Mouse (Mus musculus) limb, embryonic 10.5 days (tissue): Measurements from ENCODE around the gene Tnik. TPM values are rescaled to one million over a fixed set of nuclear protein-coding genes. Genes with fewer than 3 reads are reported as not detected.

Experiments
- DNase-seq: peaks from one replicate; pipeline ENCODE4 v3.0.0-alpha.2; 2017; ENCODE audit warnings: low spot score
- H3K27ac ChIP-seq: fragments of 300-500 bp; sonication (generic); 2 replicates; pipeline ENCODE4 v1.5.1; 2016; ENCODE audit warnings: mild to moderate bottlenecking
- H3K27me3 ChIP-seq: fragments of 300-500 bp; sonication (generic); 2 replicates; pipeline ENCODE4 v1.6.1; 2016; ENCODE audit warnings: low read depth, mild to moderate bottlenecking; ENCODE audit not compliant: poor library complexity, severe bottlenecking
- H3K36me3 ChIP-seq: fragments of 300-500 bp; sonication (generic); 2 replicates; pipeline ENCODE4 v1.6.1; 2016; ENCODE audit warnings: mild to moderate bottlenecking, moderate library complexity
- H3K4me1 ChIP-seq: fragments of 300-500 bp; sonication (generic); 2 replicates; pipeline ENCODE4 v1.6.1; 2016
- H3K4me3 ChIP-seq: fragments of 300-500 bp; sonication (generic); 2 replicates; pipeline ENCODE4 v1.5.1; 2016; ENCODE audit warnings: mild to moderate bottlenecking, moderate library complexity
- H3K9me3 ChIP-seq: fragments of 300-500 bp; sonication (generic); replicated peaks from 2 replicates; pipeline ENCODE4 v1.6.1; 2016; ENCODE audit warnings: mild to moderate bottlenecking
- WGBS: fragments of 180-500 bp; shearing (Covaris S2); methylation state at CpG from one replicate; pipeline ENCODE4 v1.1.7; 2016; 5-methylcytosine and 5-hydroxymethylcytosine counted together
- polyA plus RNA-seq: library from polyadenylated mRNA; unstranded; fragments of >200 nt; fragmentation: Nextera tagmentation; extraction: Ambion mirVana; gene quantifications from 2 replicates; pipeline ENCODE4 v1.2.1, GENCODE M21; 2016

Tnik gene
- polyA plus RNA-seq, 1 experiment from 2014 or later: 1.9 TPM

DNA sequence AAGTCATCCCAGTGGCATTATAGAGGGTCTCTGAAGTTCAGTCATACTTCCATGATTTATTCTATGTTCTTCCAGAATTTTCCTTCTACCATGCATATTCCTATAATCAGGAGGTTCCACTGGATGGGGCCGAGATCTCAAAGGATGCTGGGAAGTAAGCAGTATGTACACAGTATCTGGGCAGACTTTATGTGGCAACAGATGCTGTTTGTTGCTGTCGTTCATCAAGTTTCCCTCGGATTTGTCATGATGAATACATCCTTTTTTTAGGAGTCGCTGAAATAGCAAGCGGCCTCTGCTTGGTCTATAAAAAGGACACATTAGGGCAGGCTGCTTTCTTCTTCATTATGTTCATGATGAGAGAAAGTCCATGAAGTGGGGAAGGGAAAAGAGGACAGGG lies 349.3 kb downstream of the Tnik start:
- H3K4me3 ChIP-seq: no peak overlapping the region
- H3K9me3 ChIP-seq: no peaks in the 10 kb centered on the region
- no peaks in the 10 kb centered on the region for H3K27me3 ChIP-seq
- H3K27ac ChIP-seq: no peak overlapping the region
- DNase-seq: no peak
- no peaks in the 10 kb centered on the region for H3K36me3 ChIP-seq
- H3K4me1 ChIP-seq: no peaks in the 10 kb centered on the region
- WGBS: 91% methylated on average over 5 of the region's 5 CpGs

DNA sequence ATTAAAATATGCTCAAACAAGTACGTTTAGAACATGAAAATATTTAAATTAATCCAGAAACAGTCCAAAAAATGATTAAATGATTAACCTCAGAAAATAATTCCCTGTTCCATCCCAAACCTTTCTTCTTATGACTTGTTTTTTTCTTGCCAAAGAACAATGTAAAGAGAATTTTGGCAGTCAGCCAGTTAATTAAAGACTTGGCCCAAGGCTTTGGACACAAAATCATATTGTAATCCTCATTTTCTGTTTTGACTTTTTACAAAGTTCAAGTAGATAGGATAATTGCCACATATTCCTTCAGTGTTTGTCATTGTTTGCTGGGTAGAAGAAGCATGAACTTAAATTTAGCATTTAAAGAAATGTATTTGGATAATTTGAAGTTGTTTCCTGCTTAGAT lies 353.4 kb downstream of the Tnik start:
- H3K4me1 ChIP-seq: no peaks in the 10 kb centered on the region
- H3K36me3 ChIP-seq: no peaks in the 10 kb centered on the region
- DNase-seq: no peak
- no peaks in the 10 kb centered on the region for H3K9me3 ChIP-seq
- no peaks in the 10 kb centered on the region for H3K27me3 ChIP-seq
- WGBS: 87% methylated on average over 1 of the region's 1 CpGs
- H3K4me3 ChIP-seq: no peak overlapping the region
- H3K27ac ChIP-seq: no peak overlapping the region

DNA sequence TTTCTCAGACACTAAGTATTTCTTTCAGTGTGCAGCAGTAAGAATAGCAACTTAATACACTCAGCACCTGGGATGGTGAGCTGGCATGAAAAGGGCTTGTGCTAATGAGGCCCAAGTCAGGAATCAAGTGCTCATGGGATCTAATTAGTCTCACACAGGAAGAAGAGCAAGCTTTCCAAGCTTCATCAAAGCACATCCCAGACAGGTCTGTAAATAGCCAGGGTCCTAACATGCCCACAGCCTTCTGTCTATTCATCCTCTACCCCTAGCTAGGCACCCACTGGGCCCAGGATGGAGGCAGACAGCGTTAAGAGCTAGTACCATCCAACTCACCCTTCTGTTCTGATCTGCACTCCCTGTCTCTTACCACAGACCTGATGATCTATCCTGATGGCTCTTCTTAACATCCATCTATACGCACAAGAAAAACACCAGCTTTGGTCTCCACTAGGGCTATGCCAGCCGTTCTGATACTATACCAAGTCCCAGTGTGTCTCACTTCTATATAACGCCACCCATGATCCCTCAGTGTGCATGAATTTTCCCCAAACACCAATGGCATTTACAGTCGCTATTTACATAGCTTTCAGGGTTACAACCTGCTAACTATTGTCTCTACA lies 354.1 kb downstream of the Tnik start:
- H3K4me1 ChIP-seq: no peaks in the 10 kb centered on the region
- no peak overlapping the region for H3K4me3 ChIP-seq
- no peaks in the 10 kb centered on the region for H3K36me3 ChIP-seq
- H3K9me3 ChIP-seq: no peaks in the 10 kb centered on the region
- H3K27ac ChIP-seq: no peak overlapping the region
- no peak for DNase-seq
- 90% methylated on average over 5 of the region's 5 CpGs for WGBS
- H3K27me3 ChIP-seq: no peaks in the 10 kb centered on the region

DNA sequence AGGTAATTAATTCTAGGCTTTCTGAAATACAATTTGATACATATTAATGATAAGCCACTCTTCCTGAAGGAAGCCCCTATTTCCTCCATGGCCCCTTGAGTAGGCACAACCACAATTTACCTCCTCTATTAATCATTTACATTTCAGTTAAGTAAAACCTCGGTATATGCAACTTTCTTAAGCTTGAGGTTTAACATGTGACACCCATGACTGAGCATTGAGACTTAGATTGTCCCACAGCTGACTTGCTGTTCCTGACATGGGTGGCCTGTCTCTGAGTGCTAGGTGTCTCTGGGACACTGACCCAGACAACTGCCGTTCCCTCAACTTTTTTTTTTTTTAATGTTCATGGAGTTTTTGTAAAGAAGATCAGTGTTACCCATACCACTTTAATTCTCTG lies 358.8 kb downstream of the Tnik start:
- Histone ChIP-seq H3K36me3 (no peaks in the 10 kb centered on the region), H3K9me3 (no peaks in the 10 kb centered on the region), H3K4me1 (no peaks in the 10 kb centered on the region), H3K4me3 (no peak overlapping the region), H3K27me3 (no peaks in the 10 kb centered on the region), H3K27ac (no peak overlapping the region)
- WGBS: 84% methylated on average over 2 of the region's 2 CpGs
- no peak for DNase-seq

DNA sequence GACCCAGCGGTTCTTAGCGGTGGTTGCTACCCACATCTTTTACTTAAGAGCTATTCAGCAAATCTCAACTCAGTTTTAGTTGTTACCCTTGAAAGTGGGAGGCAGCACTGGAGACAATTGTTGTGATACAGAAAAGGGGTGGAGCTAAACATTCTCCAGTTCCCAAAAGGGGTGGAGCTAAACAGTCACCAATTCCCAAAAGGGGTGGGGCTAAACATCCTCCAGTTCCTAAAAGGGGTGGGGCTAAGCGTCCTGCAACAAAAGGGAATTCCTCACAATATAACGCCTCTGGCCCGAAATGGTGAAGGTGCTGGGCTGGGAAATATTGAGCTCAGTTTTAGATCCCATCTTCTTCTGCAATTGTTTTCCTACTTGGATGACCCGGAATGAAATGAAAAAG lies 363.8 kb downstream of the Tnik start:
- no peaks in the 10 kb centered on the region for H3K27me3 ChIP-seq
- no peaks in the 10 kb centered on the region for H3K36me3 ChIP-seq
- H3K9me3 ChIP-seq: no peaks in the 10 kb centered on the region
- no peak overlapping the region for H3K27ac ChIP-seq
- WGBS: 95% methylated on average over 6 of the region's 6 CpGs
- H3K4me1 ChIP-seq: no peaks in the 10 kb centered on the region
- no peak for DNase-seq
- H3K4me3 ChIP-seq: no peak overlapping the region

DNA sequence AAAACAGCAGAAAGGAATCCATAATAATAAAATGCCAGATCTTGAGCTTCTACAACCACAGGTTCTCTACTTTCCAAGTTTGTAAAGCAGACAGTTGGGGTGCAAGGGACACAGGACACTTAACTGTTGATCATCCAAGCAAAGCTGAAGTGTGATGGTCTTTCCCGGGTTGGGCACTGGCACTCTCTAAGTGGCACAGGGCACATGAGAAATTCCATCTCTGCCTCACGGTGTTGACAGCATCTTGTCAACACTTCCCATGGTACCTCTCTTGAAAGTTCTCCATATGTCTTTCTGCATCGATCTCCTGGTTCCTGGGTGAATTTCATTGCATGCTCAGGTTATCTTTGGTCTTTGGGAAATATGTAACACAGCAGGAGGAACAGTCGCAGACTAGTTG lies 373.8 kb downstream of the Tnik start:
- H3K4me1 ChIP-seq: no peaks in the 10 kb centered on the region
- no peak overlapping the region for H3K4me3 ChIP-seq
- H3K36me3 ChIP-seq: no peaks in the 10 kb centered on the region
- H3K27me3 ChIP-seq: no peaks in the 10 kb centered on the region
- no peak overlapping the region for H3K27ac ChIP-seq
- no peaks in the 10 kb centered on the region for H3K9me3 ChIP-seq
- no peak for DNase-seq
- WGBS: 93% methylated on average over 4 of the region's 4 CpGs

DNA sequence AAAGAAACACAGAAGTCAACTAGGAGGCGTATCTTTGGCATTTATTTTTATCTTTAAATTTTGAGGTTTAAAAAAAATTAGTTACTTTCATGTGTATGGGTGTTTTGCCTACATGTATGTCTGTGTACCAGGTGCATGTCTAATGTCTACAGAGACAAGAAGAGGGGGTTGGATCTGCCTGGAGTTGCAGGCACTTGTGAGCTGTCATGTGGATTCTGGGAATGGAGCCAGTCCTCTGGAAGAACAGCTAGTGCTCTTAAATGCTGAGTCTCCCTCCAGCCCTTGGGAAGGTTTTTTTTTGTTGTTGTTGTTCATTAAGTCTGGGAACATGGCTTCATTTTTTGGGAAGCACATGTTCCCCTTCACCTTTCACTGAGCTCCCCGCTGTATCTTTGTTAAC lies 375.9 kb downstream of the Tnik start:
- H3K27ac ChIP-seq: no peak overlapping the region
- H3K4me3 ChIP-seq: no peak overlapping the region
- H3K36me3 ChIP-seq: no peaks in the 10 kb centered on the region
- WGBS: 90% methylated on average over 2 of the region's 2 CpGs
- DNase-seq: no peak
- H3K9me3 ChIP-seq: no peaks in the 10 kb centered on the region
- no peaks in the 10 kb centered on the region for H3K27me3 ChIP-seq
- no peaks in the 10 kb centered on the region for H3K4me1 ChIP-seq

DNA sequence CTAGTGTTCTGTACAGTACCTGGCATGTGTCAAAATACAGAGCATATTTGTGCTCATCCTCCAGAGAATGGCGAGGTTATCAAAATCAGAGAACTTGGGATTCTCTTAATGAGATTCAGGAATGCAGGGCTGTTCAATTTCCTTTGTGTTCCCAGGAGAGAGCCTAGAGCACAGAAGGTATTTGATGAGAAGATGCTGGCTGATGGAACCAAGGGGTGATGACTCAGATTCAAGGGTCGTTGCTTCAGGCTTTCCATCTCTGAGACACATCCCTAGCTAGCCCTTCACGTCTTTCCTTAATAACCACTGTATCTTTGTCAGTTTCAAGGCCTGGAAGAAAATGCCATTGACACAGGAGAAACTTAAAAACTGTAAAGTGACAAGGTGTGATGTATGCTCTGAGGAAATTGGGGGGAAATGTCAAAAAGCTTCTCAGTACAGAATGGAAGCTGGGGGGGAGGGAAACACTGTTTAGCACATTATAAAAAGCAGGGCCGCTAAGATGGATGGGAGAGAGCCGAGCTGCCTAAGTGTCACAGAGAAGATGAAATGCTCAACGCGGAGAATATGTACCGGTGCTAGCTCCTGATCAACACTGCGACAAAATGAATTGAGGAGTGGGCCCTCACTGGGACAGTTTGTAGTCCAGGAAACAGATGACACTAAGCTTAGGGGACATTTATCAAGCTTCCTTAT lies 380.4 kb downstream of the Tnik start:
- H3K4me1 ChIP-seq: no peaks in the 10 kb centered on the region
- no peaks in the 10 kb centered on the region for H3K9me3 ChIP-seq
- no peak overlapping the region for H3K27ac ChIP-seq
- DNase-seq: no peak
- no peaks in the 10 kb centered on the region for H3K27me3 ChIP-seq
- H3K4me3 ChIP-seq: no peak overlapping the region
- no peaks in the 10 kb centered on the region for H3K36me3 ChIP-seq
- WGBS: 73% methylated on average over 9 of the region's 9 CpGs

DNA sequence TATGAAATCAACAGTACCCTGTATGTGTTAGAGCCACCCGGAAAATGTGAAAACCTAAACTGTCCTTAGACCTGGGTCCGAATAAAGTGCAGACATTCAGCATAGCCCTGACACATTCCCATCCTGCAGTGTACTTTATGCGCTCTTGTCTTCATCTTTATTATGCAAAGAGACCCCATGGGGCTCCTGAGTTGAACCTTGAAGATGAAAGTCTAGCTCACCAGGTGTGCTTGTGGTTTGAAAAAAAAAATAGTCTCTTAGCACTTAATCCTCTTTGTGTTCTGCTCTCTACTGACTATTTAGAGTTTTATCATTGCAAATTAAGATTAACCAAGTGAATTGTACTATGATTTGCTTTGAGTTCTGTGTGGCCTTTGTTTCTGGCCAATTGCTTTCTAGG lies 389.6 kb downstream of the Tnik start:
- H3K27me3 ChIP-seq: no peaks in the 10 kb centered on the region
- no peak for DNase-seq
- H3K36me3 ChIP-seq: no peaks in the 10 kb centered on the region
- no peaks in the 10 kb centered on the region for H3K9me3 ChIP-seq
- H3K4me3 ChIP-seq: no peak overlapping the region
- no peak overlapping the region for H3K27ac ChIP-seq
- 77% methylated on average over 3 of the region's 3 CpGs for WGBS
- no peaks in the 10 kb centered on the region for H3K4me1 ChIP-seq

DNA sequence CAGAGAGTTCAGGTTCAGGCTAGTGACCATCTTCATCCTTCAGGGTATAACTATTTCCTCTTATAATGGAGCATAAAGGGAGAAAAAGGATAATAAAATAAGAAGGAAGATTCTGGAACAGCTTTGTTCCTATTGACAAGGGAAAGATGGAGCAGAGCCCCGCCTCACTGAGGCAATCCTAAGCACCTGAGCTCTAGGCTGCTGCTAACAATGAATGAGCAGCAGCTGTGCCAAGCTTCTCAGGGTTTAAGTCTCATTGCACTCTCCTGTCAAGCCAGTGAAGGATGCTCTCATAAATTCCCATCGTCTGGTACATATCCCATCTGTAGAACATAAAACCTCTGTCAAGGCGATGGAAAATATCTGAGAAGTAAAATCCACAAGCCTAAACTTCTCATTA lies 390.0 kb downstream of the Tnik start:
- Histone ChIP-seq H3K36me3 (no peaks in the 10 kb centered on the region), H3K27ac (no peak overlapping the region), H3K9me3 (no peaks in the 10 kb centered on the region), H3K4me3 (no peak overlapping the region), H3K27me3 (no peaks in the 10 kb centered on the region), H3K4me1 (no peaks in the 10 kb centered on the region)
- no peak for DNase-seq
- WGBS: 76% methylated on average over 3 of the region's 3 CpGs

DNA sequence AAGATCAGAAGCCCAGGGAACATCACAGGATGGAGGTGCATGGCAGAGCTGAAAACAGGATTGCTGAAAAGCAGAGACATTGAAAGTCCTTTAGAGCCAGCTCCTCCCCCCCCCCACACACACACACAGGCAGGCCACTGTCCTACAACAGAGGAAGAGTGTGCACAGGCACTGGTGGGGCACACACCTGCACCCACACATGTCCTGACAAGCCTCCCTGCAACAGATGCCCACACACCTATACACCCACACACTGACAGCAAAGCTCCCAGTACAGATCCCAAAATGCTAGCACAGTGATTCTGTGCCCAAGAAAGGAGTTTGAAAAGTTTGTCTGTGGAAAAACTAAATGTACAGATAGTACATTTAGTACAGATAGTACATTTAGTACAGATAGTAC lies 391.7 kb downstream of the Tnik start:
- Histone ChIP-seq H3K27ac (no peak overlapping the region), H3K4me1 (no peaks in the 10 kb centered on the region), H3K4me3 (no peak overlapping the region), H3K27me3 (no peaks in the 10 kb centered on the region), H3K36me3 (no peaks in the 10 kb centered on the region), H3K9me3 (no peaks in the 10 kb centered on the region)
- DNase-seq: no peak

DNA sequence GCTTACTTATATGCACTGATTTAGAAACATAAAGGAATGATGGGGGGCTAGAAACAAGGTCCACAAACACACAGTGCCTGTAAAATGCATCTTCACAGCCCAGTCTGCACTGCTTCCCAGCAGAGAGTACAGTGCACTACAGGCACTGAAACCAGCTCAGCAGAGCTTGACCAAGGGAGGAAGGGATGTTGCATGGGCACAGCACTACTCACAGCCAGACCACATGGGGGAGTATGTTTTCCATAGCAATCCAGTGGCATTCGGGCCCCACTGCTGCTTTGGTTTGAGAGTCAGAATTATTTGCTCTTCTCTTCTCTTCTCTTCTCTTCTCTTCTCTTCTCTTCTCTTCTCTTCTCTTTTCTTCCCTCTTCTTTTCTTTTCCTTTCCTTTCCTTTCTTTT lies 395.3 kb downstream of the Tnik start:
- 64% methylated on average over 1 of the region's 1 CpGs for WGBS
- DNase-seq: no peak
- no peaks in the 10 kb centered on the region for H3K36me3 ChIP-seq
- H3K27ac ChIP-seq: no peak overlapping the region
- H3K4me3 ChIP-seq: no peak overlapping the region
- no peaks in the 10 kb centered on the region for H3K4me1 ChIP-seq
- no peaks in the 10 kb centered on the region for H3K27me3 ChIP-seq
- H3K9me3 ChIP-seq: no peaks in the 10 kb centered on the region

DNA sequence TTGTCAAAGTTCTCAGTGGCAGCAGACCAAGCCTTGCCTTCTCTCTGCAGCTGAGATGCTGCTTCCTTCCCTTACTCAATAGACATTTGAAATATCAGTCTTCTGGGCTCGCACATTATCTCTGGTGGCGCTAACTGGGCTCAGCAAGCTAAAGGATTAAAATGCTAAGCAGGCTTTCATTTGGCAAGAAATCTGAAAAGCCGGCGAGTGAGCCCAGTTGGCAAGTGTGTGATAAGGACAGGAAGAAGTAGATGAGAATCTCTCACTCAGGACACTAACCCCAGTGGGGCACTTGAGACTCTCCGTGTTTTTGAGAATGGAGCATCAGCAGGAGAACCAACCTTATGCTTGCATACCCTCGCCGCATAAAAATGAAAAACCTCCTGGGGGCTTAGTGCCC lies 417.8 kb downstream of the Tnik start:
- Histone ChIP-seq H3K27me3 (no peaks in the 10 kb centered on the region), H3K4me3 (no peak overlapping the region), H3K9me3 (no peaks in the 10 kb centered on the region), H3K4me1 (peaks cover 7% of the 10 kb centered on the region; the same call in 1 of the 2 replicates), H3K36me3 (no peaks in the 10 kb centered on the region), H3K27ac (no peak overlapping the region)
- 89% methylated on average over 7 of the region's 7 CpGs for WGBS
- no peak for DNase-seq

DNA sequence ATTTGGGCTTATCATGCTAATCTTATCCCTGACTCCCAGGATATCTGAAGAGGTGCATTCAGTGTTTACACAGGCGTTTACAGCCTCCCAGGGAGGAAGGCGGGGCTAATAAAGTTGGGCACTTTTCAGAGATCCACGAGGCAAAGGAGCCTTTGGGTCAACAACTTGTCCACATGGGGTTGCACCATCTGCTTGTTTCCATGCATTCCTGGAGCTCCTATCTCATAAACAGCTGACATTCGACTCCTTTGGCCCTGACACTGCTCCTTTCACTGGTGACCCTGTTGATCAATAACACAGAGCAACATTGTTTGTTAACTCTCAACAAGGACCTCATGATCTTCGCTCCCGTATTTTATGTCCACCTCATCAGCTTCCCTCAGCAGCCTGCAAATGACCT lies 418.9 kb downstream of the Tnik start:
- H3K36me3 ChIP-seq: no peaks in the 10 kb centered on the region
- H3K9me3 ChIP-seq: no peaks in the 10 kb centered on the region
- no peak for DNase-seq
- WGBS: 40% methylated on average over 6 of the region's 6 CpGs
- H3K4me1 ChIP-seq: peaks cover 7% of the 10 kb centered on the region; the same call in 1 of the 2 replicates
- no peaks in the 10 kb centered on the region for H3K27me3 ChIP-seq
- H3K27ac ChIP-seq: no peak overlapping the region
- no peak overlapping the region for H3K4me3 ChIP-seq
